In genomic region chr2:119318043-119318710, GRCm38 (mm10) we compare ENCODE assay signal across 17 mouse cellular contexts. TPM values are rescaled to one million over a fixed set of nuclear protein-coding genes. Genes with fewer than 3 reads are reported as not detected.
DNase-seq lines count a peak whose midpoint lies in the region; ATAC-seq lines count a peak whose summit lies in the region.
"Had no signal": no experiment of that assay in that cellular context is flagged by ENCODE, and none has a peak within 500 bp of the region (broad histone marks: within the 10 kb centered on the region; RNA-seq: fewer than 3 reads in every experiment).

No protein-coding gene starts in this region.

- no peak overlapping the region for H3K4me3 ChIP-seq in heart, embryonic 12.5 days
- H3K4me3 ChIP-seq in intestine, embryonic 16.5 days (ENCODE audit: low read length) = no peak overlapping the region
- H3K4me3 ChIP-seq: embryonic facial prominence, embryonic 15.5 days; forebrain, embryonic 15.5 days had no signal

- H3K4me2 ChIP-seq in heart, embryonic 12.5 days = no peak overlapping the region
- H3K4me2 ChIP-seq in intestine, embryonic 16.5 days (ENCODE audit: low read depth, low read length) = no peak overlapping the region
- H3K4me2 ChIP-seq: embryonic facial prominence, embryonic 15.5 days; forebrain, embryonic 15.5 days had no signal

- H3K9ac ChIP-seq in heart, embryonic 12.5 days = no peak overlapping the region
- H3K9ac ChIP-seq in intestine, embryonic 16.5 days (ENCODE audit: low read depth, low read length) = no peak overlapping the region
- H3K9ac ChIP-seq: embryonic facial prominence, embryonic 15.5 days; forebrain, embryonic 15.5 days had no signal

- H3K27ac ChIP-seq in heart, embryonic 12.5 days (ENCODE audit: poor library complexity, severe bottlenecking) = no peak overlapping the region
- peak overlapping the region; percentile 64 for H3K27ac ChIP-seq in intestine, embryonic 16.5 days (ENCODE audit: low read length)
- H3K27ac ChIP-seq: embryonic facial prominence, embryonic 15.5 days; forebrain, embryonic 15.5 days had no signal

- peaks cover 34% of the 10 kb centered on the region for H3K27me3 ChIP-seq in heart, embryonic 12.5 days (replicated peaks)
- H3K27me3 ChIP-seq in intestine, embryonic 16.5 days (replicated peaks; ENCODE audit: control insufficient read depth, insufficient read depth, low read length) = peaks cover 10% of the 10 kb centered on the region; the same call in 1 of the 2 replicates
- H3K27me3 ChIP-seq: Patski had no signal

- 73% methylated on average over 3 of the region's 3 CpGs for WGBS in heart, embryonic 12.5 days
- 44% methylated on average over 3 of the region's 3 CpGs for WGBS in intestine, embryonic 16.5 days

- ATAC-seq in heart, embryonic 12.5 days (ENCODE audit: insufficient number of reproducible peaks, low FRiP score) = no peak
- ATAC-seq in intestine, embryonic 16.5 days = peak; percentile 84
- ATAC-seq: CD4-positive, CD25-positive, alpha-beta regulatory T cell, adult 4 months; forebrain, embryonic 15.5 days; Patski had no signal

- H3K4me1 ChIP-seq in heart, embryonic 12.5 days (replicated peaks) = peaks cover 34% of the 10 kb centered on the region
- peaks cover 19% of the 10 kb centered on the region for H3K4me1 ChIP-seq in intestine, embryonic 16.5 days (ENCODE audit: control insufficient read depth, insufficient read depth, low read length)

- peak; percentile 17 for DNase-seq in heart, postnatal 4 days
- DNase-seq in adipocyte (ENCODE audit: low spot score) = peak; percentile 94
- DNase-seq in kidney, postnatal 36 days = peak; percentile 62
- DNase-seq in cerebellum, adult 9-11 months = no peak
- no peak for DNase-seq in retina, embryonic 14.5 days (ENCODE audit: low spot score)
- no peak for DNase-seq in spleen, postnatal 4 days (ENCODE audit: low spot score in 2 of 2)
- DNase-seq: adrenal gland, adult 2 months; gastrocnemius, postnatal 14 days; liver had no signal

- H3K36me3 ChIP-seq in heart, embryonic 12.5 days = no peaks in the 10 kb centered on the region
- H3K36me3 ChIP-seq in intestine, embryonic 16.5 days (ENCODE audit: control insufficient read depth, insufficient read depth, low read length) = no peaks in the 10 kb centered on the region
- H3K36me3 ChIP-seq: embryonic facial prominence, embryonic 15.5 days; forebrain, embryonic 15.5 days had no signal

- H3K9me3 ChIP-seq in heart, embryonic 12.5 days (replicated peaks) = 0 out of 2 replicates have a peak, but pooled peaks cover 3% of the 10 kb centered on the region
- H3K9me3 ChIP-seq in intestine, embryonic 16.5 days (ENCODE audit: control insufficient read depth, low read length) = no peaks in the 10 kb centered on the region
- H3K9me3 ChIP-seq: embryonic facial prominence, embryonic 15.5 days; forebrain, embryonic 15.5 days had no signal

RNA-seq across cellular contexts. Expression of gene Dll4, which starts 7.4 kb away (rescaled TPM):
- total RNA-seq in heart, postnatal 4 days (2021) = 10 to 100 TPM; 19.7 to 20.8 TPM
- 6.5 and 6.8 TPM in 2 replicates for polyA plus RNA-seq in heart, embryonic 12.5 days (2016; fragmentation: Nextera tagmentation; extraction: Ambion mirVana)
- 8.4 and 8.7 TPM in 2 replicates for polyA plus RNA-seq in intestine, embryonic 16.5 days (2015; fragmentation: Nextera tagmentation; extraction: Ambion mirVana)
- total RNA-seq: common myeloid progenitor, adult 5-6 weeks had no signal
- polyA plus RNA-seq: CD4-positive, CD25-positive, alpha-beta regulatory T cell, adult 4 months had no signal

RNA-seq across cellular contexts. Expression of gene Vps18, which starts 29.6 kb away (rescaled TPM):
- 10 to 100 TPM; 13.9 to 14.0 TPM for total RNA-seq in heart, postnatal 4 days (2021)
- 15.2 and 15.8 TPM in 2 replicates for polyA plus RNA-seq in heart, embryonic 12.5 days (2016; fragmentation: Nextera tagmentation; extraction: Ambion mirVana)
- 25.5 and 29.6 TPM in 2 replicates for polyA plus RNA-seq in intestine, embryonic 16.5 days (2015; fragmentation: Nextera tagmentation; extraction: Ambion mirVana)

RNA-seq across cellular contexts. Expression of gene Chac1, which starts 32.9 kb away (rescaled TPM):
- under 1 TPM; 0.43 to 0.81 TPM for total RNA-seq in heart, postnatal 4 days (2021)
- polyA plus RNA-seq in heart, embryonic 12.5 days (2016; fragmentation: Nextera tagmentation; extraction: Ambion mirVana) = 0.12 and 0.31 TPM in 2 replicates
- 2.7 and 6.0 TPM in 2 replicates for polyA plus RNA-seq in intestine, embryonic 16.5 days (2015; fragmentation: Nextera tagmentation; extraction: Ambion mirVana)
- total RNA-seq: common myeloid progenitor, adult 5-6 weeks had no signal
- polyA plus RNA-seq: CD4-positive, CD25-positive, alpha-beta regulatory T cell, adult 4 months had no signal

RNA-seq across cellular contexts. Expression of gene Rhov, which starts 47.1 kb away (rescaled TPM):
- total RNA-seq in heart, postnatal 4 days (2021) = not detected
- polyA plus RNA-seq in heart, embryonic 12.5 days (2016; fragmentation: Nextera tagmentation; extraction: Ambion mirVana) = 0.10 and 0.13 TPM in 2 replicates
- polyA plus RNA-seq in intestine, embryonic 16.5 days (2015; fragmentation: Nextera tagmentation; extraction: Ambion mirVana) = 3.9 and 4.1 TPM in 2 replicates
- total RNA-seq: gastrocnemius, postnatal 14 days; hematopoietic stem cell, adult 5-6 weeks had no signal
- polyA plus RNA-seq: CD4-positive, CD25-positive, alpha-beta regulatory T cell, adult 4 months had no signal

Comparison
In these comparisons a context has a peak if more than half of its experiments do, and no peak if none do; other contexts are left out.
1. DNase-seq: peak in heart, postnatal 4 days (single experiment), adipocyte (single experiment) and kidney, postnatal 36 days (2 of 2); none in cerebellum, adult 9-11 months (single experiment), retina, embryonic 14.5 days (single experiment) and spleen, postnatal 4 days (0 of 2).